Mouse (Mus musculus) CH12.LX (cell line): ENCODE measurements around the gene Olfr874. TPM values are rescaled to one million over a fixed set of nuclear protein-coding genes. Genes with fewer than 3 reads are reported as not detected.

Experiments
- polyA plus RNA-seq: library from polyadenylated mRNA; unstranded; fragments of >175 nt; gene quantifications from 2 replicates; pipeline ENCODE4 v1.2.1, GENCODE M21; 2012; ENCODE audit warnings: low read depth; ENCODE audit not compliant: insufficient read length
- total RNA-seq, 2 experiments: library from RNA; depleted of rRNA; stranded (reverse); fragments of 300-350 nt in 1 of 2; fragments of >200 nt in 1 of 2; gene quantifications; 2 replicates each; pipeline ENCODE4 v1.2.3; 2012 to 2014

Gene Olfr874
- total and polyA plus RNA-seq, 3 experiments, result not detected

Other genes starting within 250 kb of the Olfr874 start
- gene Esam, start 217.0 kb upstream of the Olfr874 start, total RNA-seq (2012; rRNA removed), result 0.08 and 0.21 TPM in 2 replicates
- gene Esam, start 217.0 kb upstream of the Olfr874 start, total RNA-seq (2014; rRNA removed), result 0.24 and 0.42 TPM in 2 replicates
- gene Esam, start 217.0 kb upstream of the Olfr874 start, polyA plus RNA-seq, result 0.18 and 0.37 TPM in 2 replicates
- not detected in 2 replicates for gene Vsig2, start 205.9 kb upstream of the Olfr874 start, total RNA-seq (2012; rRNA removed)
- gene Vsig2, start 205.9 kb upstream of the Olfr874 start, total RNA-seq (2014; rRNA removed), result not detected in 2 replicates
- not detected in 2 replicates for gene Vsig2, start 205.9 kb upstream of the Olfr874 start, polyA plus RNA-seq
- gene Nrgn, start 192.2 kb upstream of the Olfr874 start, total RNA-seq (2012; rRNA removed), result 0.42 and 0.50 TPM in 2 replicates
- not detected in 2 replicates for gene Nrgn, start 192.2 kb upstream of the Olfr874 start, total RNA-seq (2014; rRNA removed)
- gene Nrgn, start 192.2 kb upstream of the Olfr874 start, polyA plus RNA-seq, result 3.6 and 4.1 TPM in 2 replicates
- gene Siae, start 189.4 kb upstream of the Olfr874 start, total RNA-seq (2012; rRNA removed), result 5.7 and 8.6 TPM in 2 replicates
- 5.9 and 6.2 TPM in 2 replicates for gene Siae, start 189.4 kb upstream of the Olfr874 start, total RNA-seq (2014; rRNA removed)
- gene Siae, start 189.4 kb upstream of the Olfr874 start, polyA plus RNA-seq, result 7.4 and 7.9 TPM in 2 replicates
- 0.47 and 1.3 TPM in 2 replicates for gene Spa17, start 131.4 kb upstream of the Olfr874 start, total RNA-seq (2012; rRNA removed)
- gene Spa17, start 131.4 kb upstream of the Olfr874 start, total RNA-seq (2014; rRNA removed), result 1.4 and 2.3 TPM in 2 replicates
- gene Spa17, start 131.4 kb upstream of the Olfr874 start, polyA plus RNA-seq, result 3.2 and 4.1 TPM in 2 replicates
- gene Tbrg1, start 87.8 kb upstream of the Olfr874 start, total RNA-seq (2012; rRNA removed), result 97.4 and 99.9 TPM in 2 replicates
- gene Tbrg1, start 87.8 kb upstream of the Olfr874 start, total RNA-seq (2014; rRNA removed), result 115 and 129 TPM in 2 replicates
- 92.4 and 103 TPM in 2 replicates for gene Tbrg1, start 87.8 kb upstream of the Olfr874 start, polyA plus RNA-seq
- not detected in 2 replicates for gene Panx3, start 75.9 kb upstream of the Olfr874 start, total RNA-seq (2012; rRNA removed)
- gene Panx3, start 75.9 kb upstream of the Olfr874 start, total RNA-seq (2014; rRNA removed), result not detected in 2 replicates
- not detected in 2 replicates for gene Panx3, start 75.9 kb upstream of the Olfr874 start, polyA plus RNA-seq
- not detected in 2 replicates for gene Olfr160, start 28.9 kb upstream of the Olfr874 start, total RNA-seq (2012; rRNA removed)
- gene Olfr160, start 28.9 kb upstream of the Olfr874 start, total RNA-seq (2014; rRNA removed), result not detected in 2 replicates
- gene Olfr160, start 28.9 kb upstream of the Olfr874 start, polyA plus RNA-seq, result not detected in 2 replicates
- not detected in 2 replicates for gene Olfr875, start 26.8 kb downstream of the Olfr874 start, total RNA-seq (2012; rRNA removed)
- not detected in 2 replicates for gene Olfr875, start 26.8 kb downstream of the Olfr874 start, total RNA-seq (2014; rRNA removed)
- not detected in 2 replicates for gene Olfr875, start 26.8 kb downstream of the Olfr874 start, polyA plus RNA-seq
- not detected in 2 replicates for gene Olfr876, start 57.9 kb downstream of the Olfr874 start, total RNA-seq (2012; rRNA removed)
- not detected in 2 replicates for gene Olfr876, start 57.9 kb downstream of the Olfr874 start, total RNA-seq (2014; rRNA removed)
- not detected in 2 replicates for gene Olfr876, start 57.9 kb downstream of the Olfr874 start, polyA plus RNA-seq
- gene Olfr877, start 109.2 kb downstream of the Olfr874 start, total RNA-seq (2012; rRNA removed), result not detected in 2 replicates
- gene Olfr877, start 109.2 kb downstream of the Olfr874 start, total RNA-seq (2014; rRNA removed), result not detected in 2 replicates
- not detected in 2 replicates for gene Olfr877, start 109.2 kb downstream of the Olfr874 start, polyA plus RNA-seq
- gene Olfr145, start 151.6 kb downstream of the Olfr874 start, total RNA-seq (2012; rRNA removed), result not detected in 2 replicates
- gene Olfr145, start 151.6 kb downstream of the Olfr874 start, total RNA-seq (2014; rRNA removed), result not detected in 2 replicates
- gene Olfr145, start 151.6 kb downstream of the Olfr874 start, polyA plus RNA-seq, result not detected in 2 replicates
- not detected in 2 replicates for gene Olfr878, start 172.7 kb downstream of the Olfr874 start, total RNA-seq (2012; rRNA removed)
- gene Olfr878, start 172.7 kb downstream of the Olfr874 start, total RNA-seq (2014; rRNA removed), result not detected in 2 replicates
- not detected in 2 replicates for gene Olfr878, start 172.7 kb downstream of the Olfr874 start, polyA plus RNA-seq
- not detected in 2 replicates for gene Olfr881, start 246.7 kb downstream of the Olfr874 start, total RNA-seq (2012; rRNA removed)
- gene Olfr881, start 246.7 kb downstream of the Olfr874 start, total RNA-seq (2014; rRNA removed), result not detected in 2 replicates
- gene Olfr881, start 246.7 kb downstream of the Olfr874 start, polyA plus RNA-seq, result not detected in 2 replicates